Mouse (Mus musculus) lung, adult 2 months (tissue): Measurements from ENCODE around the gene Kcnq5.

Experiments used
- CTCF ChIP-seq: fragments of 200-500 bp; IDR thresholded peaks from 2 replicates; pipeline ENCODE4 v1.5.1; 2011; ENCODE audit warnings: mild to moderate bottlenecking, low read length, control low read depth; ENCODE audit not compliant: insufficient read depth
- POLR2A ChIP-seq: fragments of 200-500 bp; IDR thresholded peaks from 2 replicates; pipeline ENCODE4 v1.6.1; 2011; ENCODE audit warnings: low read depth, mild to moderate bottlenecking, control low read depth, low read length, borderline replicate concordance; ENCODE audit errors: extremely low read depth

DNA sequence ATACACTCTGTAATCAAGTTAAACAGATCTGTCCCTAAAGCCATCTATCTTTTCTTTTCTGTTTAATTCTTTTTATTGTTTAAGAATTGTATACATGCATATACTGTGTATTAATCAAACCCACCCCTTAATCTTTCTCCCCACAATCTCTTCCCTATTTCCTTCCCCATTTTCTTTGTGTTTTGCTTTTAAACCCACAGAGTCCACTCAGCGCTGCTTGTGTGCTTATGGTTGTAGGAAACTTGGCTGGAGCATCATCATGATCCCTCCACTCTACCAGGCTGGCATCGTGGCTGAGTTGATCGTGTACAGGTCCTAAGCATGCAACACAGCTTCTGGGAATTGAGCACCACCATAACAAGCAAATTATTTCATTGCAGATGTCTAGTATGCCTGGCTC, 12.3 kb upstream of the Kcnq5 start:
- no peak for TF ChIP-seq POLR2A
- no peak for TF ChIP-seq CTCF
